Mouse (Mus musculus): Measurements from ENCODE around the gene Mob3b.

Mob3b gene

GRCm38 (mm10) chr4:35005068-35005769 is 152.1 kb downstream of the Mob3b start:
- peak; percentile 52 for DNase-seq (ENCODE audit: low read depth, low spot score)

- DNase-seq (ENCODE audit: low read depth, low spot score): no peak
These were observed 152.8 kb downstream of the Mob3b start for GRCm38 (mm10) chr4:35004473-35004872.

GRCm38 (mm10) chr4:35003550-35004326 is 153.5 kb downstream of the Mob3b start:
- no peak for DNase-seq (ENCODE audit: low read depth, low spot score)

GRCm38 (mm10) chr4:34996616-34997015 is 160.7 kb downstream of the Mob3b start:
- no peak for DNase-seq (ENCODE audit: low read depth, low spot score)

GRCm38 (mm10) chr4:34993639-34993975 is 163.7 kb downstream of the Mob3b start:
- no peak for DNase-seq (ENCODE audit: low read depth, low spot score)

- DNase-seq (ENCODE audit: low read depth, low spot score): peak; percentile 57
These were observed 164.2 kb downstream of the Mob3b start for GRCm38 (mm10) chr4:34992866-34993638.

GRCm38 (mm10) chr4:34991891-34992865 is 165.1 kb downstream of the Mob3b start:
- DNase-seq (ENCODE audit: low read depth, low spot score): no peak

GRCm38 (mm10) chr4:34991116-34991515 is 166.2 kb downstream of the Mob3b start:
- no peak for DNase-seq (ENCODE audit: low read depth, low spot score)

- DNase-seq (ENCODE audit: low read depth, low spot score): no peak
These were observed 166.6 kb downstream of the Mob3b start for GRCm38 (mm10) chr4:34990659-34991058.

- no peak for DNase-seq (ENCODE audit: low read depth, low spot score)
These were observed 169.7 kb downstream of the Mob3b start for GRCm38 (mm10) chr4:34987568-34987967.

- no peak for DNase-seq (ENCODE audit: low read depth, low spot score)
These were observed 170.2 kb downstream of the Mob3b start for GRCm38 (mm10) chr4:34987109-34987508.

- no peak for DNase-seq (ENCODE audit: low read depth, low spot score)
These were observed 170.6 kb downstream of the Mob3b start for GRCm38 (mm10) chr4:34986647-34987046.

GRCm38 (mm10) chr4:34984377-34984776 is 172.9 kb downstream of the Mob3b start:
- DNase-seq (ENCODE audit: low read depth, low spot score): no peak

- DNase-seq (ENCODE audit: low read depth, low spot score): no peak
These were observed 173.8 kb downstream of the Mob3b start for GRCm38 (mm10) chr4:34983511-34983910.

GRCm38 (mm10) chr4:34981301-34982172 is 175.7 kb downstream of the Mob3b start:
- no peak for DNase-seq (ENCODE audit: low read depth, low spot score)

- no peak for DNase-seq (ENCODE audit: low read depth, low spot score)
These were observed 176.7 kb downstream of the Mob3b start for GRCm38 (mm10) chr4:34980461-34981039.

GRCm38 (mm10) chr4:34976916-34977702 is 180.2 kb downstream of the Mob3b start:
- no peak for DNase-seq (ENCODE audit: low read depth, low spot score)

GRCm38 (mm10) chr4:34976331-34976778 is 180.9 kb downstream of the Mob3b start:
- DNase-seq (ENCODE audit: low read depth, low spot score): no peak

- DNase-seq (ENCODE audit: low read depth, low spot score): no peak
These were observed 182.5 kb downstream of the Mob3b start for GRCm38 (mm10) chr4:34974795-34975194.

All from 3T3-L1 (cell line).